In the genomic region with DNA sequence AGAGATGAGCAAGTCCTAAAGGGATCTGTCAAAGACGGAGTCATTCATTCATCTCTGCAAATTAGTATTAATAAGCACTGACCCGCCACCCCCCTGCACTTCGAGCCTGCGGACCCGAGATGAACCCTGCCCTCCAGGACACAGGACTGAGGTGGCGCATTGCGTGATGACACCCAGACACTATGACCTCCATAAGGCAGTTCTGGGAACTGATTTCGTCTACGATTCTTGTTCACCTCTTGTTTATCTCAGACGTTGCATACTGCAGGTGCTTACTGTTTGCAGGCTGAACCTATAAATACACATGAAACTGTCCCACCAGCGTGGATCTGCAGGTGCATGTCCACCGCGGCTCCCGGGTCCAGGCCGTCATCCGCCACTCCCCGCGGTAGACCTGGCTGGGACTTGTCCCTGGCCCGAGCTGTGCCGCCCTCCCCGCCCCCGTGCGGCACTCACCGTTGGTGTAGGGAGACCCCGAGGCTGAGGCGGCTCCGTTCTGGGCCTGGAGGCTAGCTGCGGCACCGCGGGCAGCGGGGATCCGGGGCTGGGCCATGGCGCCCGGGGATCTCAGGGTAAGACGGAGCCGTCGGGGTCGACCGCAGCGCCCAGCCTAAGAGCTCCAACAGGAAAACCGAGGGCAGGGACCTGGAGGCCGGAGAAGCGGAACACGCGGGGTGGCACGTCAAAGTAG, we compare ENCODE assay signal across 7 mouse cellular contexts. TPM values are rescaled to one million over a fixed set of nuclear protein-coding genes. Genes with fewer than 3 reads are reported as not detected.
DNase-seq lines count a peak whose midpoint lies in the region; ATAC-seq and TF ChIP-seq lines count a peak whose summit lies in the region.

No protein-coding gene starts in this region.

- no peaks in the 10 kb centered on the region for H3K9me3 ChIP-seq in midbrain, embryonic 11.5 days (ENCODE audit: control insufficient read depth, low read length)

- H3K4me2 ChIP-seq in midbrain, embryonic 11.5 days, result peak overlapping the region; percentile 84

- no peak for TF ChIP-seq CTCF in bone marrow, adult 2 months (IDR thresholded peaks at IDR 0.05; ENCODE audit: control insufficient read depth, insufficient read depth, low read length)
- no peak for TF ChIP-seq CTCF in gastrocnemius, adult 2 months (IDR thresholded peaks at IDR 0.05)

- WGBS in bone marrow, adult 2 months, result 2% methylated on average over 46 of the region's 46 CpGs
- under 1% methylated on average over 46 of the region's 46 CpGs for WGBS in midbrain, embryonic 11.5 days

- no peaks in the 10 kb centered on the region for H3K36me3 ChIP-seq in midbrain, embryonic 11.5 days (ENCODE audit: control insufficient read depth, insufficient read depth, low read length)

- peak; percentile 80 for ATAC-seq in midbrain, embryonic 11.5 days (ENCODE audit: low FRiP score)

- H3K27ac ChIP-seq in bone marrow, adult 2 months (ENCODE audit: control insufficient read depth, insufficient read depth, low read depth, low read length, poor library complexity), result peak overlapping the region; percentile 83
- H3K27ac ChIP-seq in gastrocnemius, adult 2 months, result peak overlapping the region; percentile 98
- H3K27ac ChIP-seq in midbrain, embryonic 11.5 days (ENCODE audit: low read depth, low read length), result no peak overlapping the region

- H3K9ac ChIP-seq in midbrain, embryonic 11.5 days (ENCODE audit: low read length), result peak overlapping the region; percentile 93

- H3K4me3 ChIP-seq in bone marrow, adult 2 months (replicated peaks; ENCODE audit: control insufficient read depth, low read depth, low read length), result peak overlapping the region; percentile 98
- peak overlapping the region; percentile 93 for H3K4me3 ChIP-seq in gastrocnemius, adult 2 months
- H3K4me3 ChIP-seq in midbrain, embryonic 11.5 days (ENCODE audit: low read depth, low read length), result peak overlapping the region; percentile 95

- H3K27me3 ChIP-seq in midbrain, embryonic 11.5 days (ENCODE audit: control insufficient read depth, insufficient read depth, low read length), result no peaks in the 10 kb centered on the region

- intact Hi-C loops in gastrocnemius, adult 2 months (cut with DNase I), result no loop called here

- no peak for TF ChIP-seq POLR2A in bone marrow, adult 2 months (IDR thresholded peaks at IDR 0.05; ENCODE audit: borderline replicate concordance, control insufficient read depth, low read depth, low read length)

- H3K4me1 ChIP-seq in bone marrow, adult 2 months (ENCODE audit: control insufficient read depth, insufficient read depth, low read length), result no peaks in the 10 kb centered on the region; the same call in 1 of the 2 replicates
- H3K4me1 ChIP-seq in midbrain, embryonic 11.5 days (ENCODE audit: control insufficient read depth, insufficient read depth, low read length), result peaks cover 11% of the 10 kb centered on the region; the same call in 1 of the 2 replicates

- DNase-seq in right cerebral cortex, postnatal 14 days, result peak; percentile 43
- DNase-seq in right cerebral cortex, postnatal 25 days, result no peak
- peak; percentile 81 for DNase-seq in gastrocnemius, adult 2 months
- peak; percentile 43 to 75 for DNase-seq in kidney, postnatal 25 days
- peak; percentile 96 for DNase-seq in midbrain, embryonic 11.5 days (ENCODE audit: low spot score, missing footprints)
- no peak for DNase-seq in ovary, postnatal 14 days (ENCODE audit: low spot score)

RNA-seq across cellular contexts. Expression of a gene that starts 7.7 kb away (rescaled TPM):
- 4.0 and 4.3 TPM in 2 replicates for polyA plus RNA-seq in bone marrow, adult 2 months (2011; ENCODE audit: insufficient read depth, insufficient read length, low replicate concordance, missing spikeins)
- 10 to 100 TPM; 41.1 to 56.0 TPM for total RNA-seq in gastrocnemius, adult 2 months (2021)
- polyA plus RNA-seq in midbrain, embryonic 11.5 days (2014; fragmentation: Nextera tagmentation; extraction: Ambion mirVana), result 13.0 and 14.5 TPM in 2 replicates

RNA-seq across cellular contexts. Expression of a gene that starts 7.7 kb away (rescaled TPM):
- polyA plus RNA-seq in bone marrow, adult 2 months (2011; ENCODE audit: insufficient read depth, insufficient read length, low replicate concordance, missing spikeins), result 5.7 and 9.3 TPM in 2 replicates
- total RNA-seq in gastrocnemius, adult 2 months (2021), result 100 to 1,000 TPM; 439 to 509 TPM
- polyA plus RNA-seq in midbrain, embryonic 11.5 days (2014; fragmentation: Nextera tagmentation; extraction: Ambion mirVana), result 128 and 141 TPM in 2 replicates

Comparison
In these comparisons a context has a peak if more than half of its experiments do, and no peak if none do; other contexts are left out.
1. DNase-seq: peak in right cerebral cortex, postnatal 14 days (single experiment), gastrocnemius, adult 2 months (single experiment), kidney, postnatal 25 days (2 of 2) and midbrain, embryonic 11.5 days (single experiment); none in right cerebral cortex, postnatal 25 days (single experiment) and ovary, postnatal 14 days (single experiment).
2. RNA of a gene that starts 7.7 kb away (polyA plus RNA-seq): 128 to 141 TPM in midbrain, embryonic 11.5 days; 5.7 to 9.3 TPM in bone marrow, adult 2 months; every median in the first group is over 10 times any median in the second.
3. Peak in every context shown above with its lines, with median percentiles within 50 percentile points of each other: H3K4me3 ChIP-seq.